Mouse (Mus musculus): ENCODE results near the gene Atp6v1d. TPM values are rescaled to one million over a fixed set of nuclear protein-coding genes. Genes with fewer than 3 reads are reported as not detected.

Atp6v1d gene
- 134 TPM for polyA plus RNA-seq (2014; fragmentation: Illumina TruSeq; extraction: RNeasy Lipid Tissue Mini Kit (QIAGEN cat#74804); ENCODE audit: low read depth, low replicate concordance)

GRCm38 (mm10) chr12:78861496-78862253 is at the start of gene Atp6v1d, which contains the start of gene Eif2s1:
TSS of gene Atp6v1d (minus strand) at chr12:78861638.
TSS of gene Eif2s1 (plus strand) at chr12:78861819.

GRCm38 (mm10) chr12:78906707-78907162 is 45.3 kb upstream of the Atp6v1d start, which contains the start of gene Plek2:
TSS of gene Plek2 (minus strand) at chr12:78906964.

Other genes starting within 250 kb of the Atp6v1d start
- not detected for gene Fam71d, start 170.1 kb downstream of the Atp6v1d start, polyA plus RNA-seq (2014; fragmentation: Illumina TruSeq; extraction: RNeasy Lipid Tissue Mini Kit (QIAGEN cat#74804); ENCODE audit: low read depth, low replicate concordance)
- 99.7 TPM for gene Mpp5, start 112.7 kb downstream of the Atp6v1d start, polyA plus RNA-seq (2014; fragmentation: Illumina TruSeq; extraction: RNeasy Lipid Tissue Mini Kit (QIAGEN cat#74804); ENCODE audit: low read depth, low replicate concordance)
- 149 TPM for gene Eif2s1, start 181 bp upstream of the Atp6v1d start, polyA plus RNA-seq (2014; fragmentation: Illumina TruSeq; extraction: RNeasy Lipid Tissue Mini Kit (QIAGEN cat#74804); ENCODE audit: low read depth, low replicate concordance)
- not detected for gene Plek2, start 45.3 kb upstream of the Atp6v1d start, polyA plus RNA-seq (2014; fragmentation: Illumina TruSeq; extraction: RNeasy Lipid Tissue Mini Kit (QIAGEN cat#74804); ENCODE audit: low read depth, low replicate concordance)
- gene Tmem229b, start 146.0 kb upstream of the Atp6v1d start, polyA plus RNA-seq (2014; fragmentation: Illumina TruSeq; extraction: RNeasy Lipid Tissue Mini Kit (QIAGEN cat#74804); ENCODE audit: low read depth, low replicate concordance): 2.2 TPM
- gene Plekhh1, start 167.5 kb upstream of the Atp6v1d start, polyA plus RNA-seq (2014; fragmentation: Illumina TruSeq; extraction: RNeasy Lipid Tissue Mini Kit (QIAGEN cat#74804); ENCODE audit: low read depth, low replicate concordance): 3.1 TPM
- 28.5 TPM for gene Pigh, start 228.0 kb upstream of the Atp6v1d start, polyA plus RNA-seq (2014; fragmentation: Illumina TruSeq; extraction: RNeasy Lipid Tissue Mini Kit (QIAGEN cat#74804); ENCODE audit: low read depth, low replicate concordance)

All from adrenal gland, adult 10 weeks (tissue).